Mouse (Mus musculus) heart, postnatal 4 days (tissue): ENCODE measurements around the gene Nrip2. TPM values are rescaled to one million over a fixed set of nuclear protein-coding genes. Genes with fewer than 3 reads are reported as not detected.

Experiments used
- DNase-seq: peaks from one replicate; pipeline ENCODE4 v3.0.0; 2021
- total RNA-seq, 2 experiments: library from RNA; stranded (reverse); gene quantifications; 2 replicates each; pipeline ENCODE4 v1.2.3; 2021

The Nrip2 gene
- total RNA-seq, 2 experiments from 2014 or later: 1.5 to 1.8 TPM

DNA sequence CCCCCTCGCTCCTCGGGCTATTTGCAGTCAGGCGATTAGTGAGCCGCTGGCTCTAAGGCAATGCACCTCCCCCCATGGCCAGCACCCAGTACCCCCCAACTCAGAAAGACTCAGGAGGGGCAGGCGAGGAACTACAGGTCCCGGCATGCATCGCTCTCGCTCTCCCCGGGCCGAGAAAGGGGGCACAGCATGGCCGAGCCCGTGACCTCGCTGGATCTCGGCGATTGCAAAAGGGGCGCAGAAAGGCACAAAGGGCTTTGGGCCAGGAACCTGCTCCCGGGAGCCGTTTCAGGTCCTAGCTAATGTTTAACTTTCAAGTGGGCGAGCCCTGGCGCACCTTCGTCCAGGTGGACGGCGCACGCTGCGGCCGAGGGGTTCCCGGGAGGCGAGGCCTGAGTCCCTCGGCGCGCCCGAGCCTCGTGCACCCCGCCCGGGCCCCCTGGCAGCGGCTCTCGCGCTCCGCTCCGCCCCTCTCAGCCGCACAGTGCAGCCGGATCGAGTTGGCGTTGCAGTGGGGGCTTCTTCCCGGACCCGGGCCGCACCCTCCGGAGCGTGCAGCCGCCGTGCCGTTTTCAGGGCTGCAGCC, 38.7 kb downstream of the Nrip2 start:
- peak; percentile 67 for DNase-seq

DNA sequence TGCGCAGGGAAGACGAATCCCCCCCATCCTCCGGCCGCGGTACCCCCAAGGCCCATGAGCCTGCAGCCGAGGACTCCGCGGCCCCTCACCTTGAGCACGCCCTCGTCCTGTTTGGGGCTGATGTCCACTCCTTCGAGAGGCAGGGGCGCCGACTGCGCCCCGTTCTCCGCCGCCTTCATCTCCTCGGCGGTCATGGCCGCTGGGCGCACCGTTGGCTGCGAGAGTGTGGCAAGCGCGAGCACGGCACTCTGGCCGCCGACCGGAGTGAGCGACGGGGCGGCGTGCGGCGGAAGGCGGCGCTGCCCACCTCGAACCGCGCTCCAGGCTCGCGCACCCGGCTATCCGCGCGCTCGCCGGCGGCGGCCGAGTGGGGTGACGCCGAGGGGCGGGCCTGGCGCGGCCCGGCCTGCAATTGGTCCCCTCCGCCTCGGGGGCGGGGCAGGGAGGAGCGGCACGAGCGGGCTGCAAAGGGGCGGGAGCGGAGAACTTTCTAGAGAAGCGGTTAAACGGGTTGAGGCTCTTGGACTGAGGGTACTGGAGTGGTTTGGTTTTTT, 39.3 kb downstream of the Nrip2 start, which contains the start of gene Fkbp4:
Fkbp4 (minus strand) TSS at position 361 of the 554 bp plus-strand sequence.
- DNase-seq: peak; percentile 94

DNA sequence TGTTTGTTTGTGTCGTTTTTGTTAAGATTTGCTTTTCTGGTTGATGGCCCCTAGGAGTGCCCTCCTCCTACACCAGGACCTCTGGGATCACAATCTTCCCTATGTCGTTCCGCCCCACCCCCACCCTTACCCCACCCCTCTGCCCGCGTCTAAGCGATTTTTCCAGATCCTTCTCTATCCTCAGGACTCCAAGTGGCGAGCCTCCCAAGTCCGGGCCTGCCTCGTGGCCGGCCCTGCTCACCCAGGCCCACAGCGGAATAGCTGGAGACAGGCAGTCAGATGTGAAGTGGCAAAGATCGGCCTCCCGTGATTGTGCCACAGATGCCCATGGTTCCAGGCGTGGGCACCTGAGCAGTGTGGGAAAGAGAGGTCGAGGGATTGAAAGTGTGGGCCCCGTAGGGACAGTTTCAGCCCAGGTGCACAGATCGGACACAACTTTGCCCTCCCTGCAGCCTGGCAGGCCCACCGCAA, 39.8 kb downstream of the Nrip2 start:
- no peak for DNase-seq

DNA sequence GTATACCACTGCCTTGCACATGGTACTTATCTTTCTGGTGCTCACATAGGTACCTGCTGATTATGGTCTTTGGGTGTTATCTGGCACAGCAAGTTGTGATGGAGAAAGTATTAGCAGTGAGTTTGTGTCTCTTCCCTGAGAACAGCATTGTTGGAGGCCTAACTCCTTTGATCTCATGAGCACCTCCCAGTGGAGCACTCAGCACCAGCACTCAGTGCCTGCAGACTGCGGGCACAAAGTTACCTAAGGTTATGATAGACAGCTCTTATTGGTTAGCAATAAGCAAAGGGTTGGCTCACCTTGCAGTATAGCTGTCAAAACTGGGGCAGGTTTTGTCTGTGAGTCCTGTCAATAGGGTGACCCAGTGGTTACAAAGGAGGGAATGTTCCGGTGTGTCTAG, 41.1 kb downstream of the Nrip2 start:
- DNase-seq: no peak

DNA sequence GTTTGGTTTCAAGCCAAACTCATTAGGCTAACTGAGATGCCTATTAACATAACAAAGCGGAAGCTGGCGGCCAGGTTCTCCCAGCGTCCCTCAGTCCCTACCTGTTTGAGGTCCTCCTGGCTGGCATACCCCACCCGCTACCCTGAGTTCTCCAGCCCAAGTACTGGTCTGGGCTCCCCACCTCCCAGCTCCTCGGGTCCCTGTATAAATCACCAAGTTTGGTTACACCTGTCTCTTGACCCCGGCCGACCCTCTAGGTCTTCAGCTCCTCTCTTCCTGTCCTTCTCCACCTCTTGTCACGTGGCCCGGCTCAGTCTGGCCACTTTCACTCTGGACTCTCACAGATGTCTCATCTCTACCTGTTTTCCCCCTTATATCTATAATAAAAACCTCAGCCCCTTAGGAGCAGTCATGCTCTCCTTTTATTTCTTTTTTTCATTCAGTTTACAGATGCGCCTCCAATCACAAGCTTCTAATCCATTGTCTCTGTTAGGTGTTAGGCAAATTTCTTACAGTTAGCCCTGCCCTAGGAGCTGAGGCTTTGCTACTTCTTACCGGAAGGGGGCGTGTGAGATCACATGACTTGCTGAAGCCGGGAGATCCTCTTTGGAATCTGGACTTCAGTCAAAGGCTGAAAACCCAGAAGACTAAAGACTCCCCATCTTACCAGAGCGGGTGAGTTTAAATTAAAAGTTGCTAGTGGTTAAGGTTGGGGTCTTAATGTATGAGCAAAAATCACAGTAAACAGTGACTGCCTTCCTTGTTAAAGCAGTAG, 46.9 kb downstream of the Nrip2 start:
- DNase-seq: peak; percentile 75

DNA sequence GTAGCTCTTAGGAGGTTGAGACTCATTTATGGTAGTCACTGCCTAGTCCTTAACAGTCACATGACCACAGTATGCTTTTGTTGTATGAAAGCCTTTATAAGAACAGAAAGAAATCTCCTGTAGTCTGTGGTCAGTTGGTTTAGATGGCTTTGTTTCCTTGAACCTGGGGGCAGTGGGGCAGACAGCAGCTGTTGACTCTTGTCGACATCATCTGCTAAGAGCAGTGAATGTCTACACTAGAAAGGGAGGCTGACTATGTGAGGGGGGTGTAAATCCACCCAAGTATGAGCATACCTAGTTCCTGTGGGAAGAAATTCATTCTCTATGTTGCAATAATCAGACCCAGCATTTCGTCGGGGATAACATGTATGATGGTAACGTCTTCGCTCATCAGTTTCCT, 48.0 kb downstream of the Nrip2 start:
- no peak for DNase-seq

DNA sequence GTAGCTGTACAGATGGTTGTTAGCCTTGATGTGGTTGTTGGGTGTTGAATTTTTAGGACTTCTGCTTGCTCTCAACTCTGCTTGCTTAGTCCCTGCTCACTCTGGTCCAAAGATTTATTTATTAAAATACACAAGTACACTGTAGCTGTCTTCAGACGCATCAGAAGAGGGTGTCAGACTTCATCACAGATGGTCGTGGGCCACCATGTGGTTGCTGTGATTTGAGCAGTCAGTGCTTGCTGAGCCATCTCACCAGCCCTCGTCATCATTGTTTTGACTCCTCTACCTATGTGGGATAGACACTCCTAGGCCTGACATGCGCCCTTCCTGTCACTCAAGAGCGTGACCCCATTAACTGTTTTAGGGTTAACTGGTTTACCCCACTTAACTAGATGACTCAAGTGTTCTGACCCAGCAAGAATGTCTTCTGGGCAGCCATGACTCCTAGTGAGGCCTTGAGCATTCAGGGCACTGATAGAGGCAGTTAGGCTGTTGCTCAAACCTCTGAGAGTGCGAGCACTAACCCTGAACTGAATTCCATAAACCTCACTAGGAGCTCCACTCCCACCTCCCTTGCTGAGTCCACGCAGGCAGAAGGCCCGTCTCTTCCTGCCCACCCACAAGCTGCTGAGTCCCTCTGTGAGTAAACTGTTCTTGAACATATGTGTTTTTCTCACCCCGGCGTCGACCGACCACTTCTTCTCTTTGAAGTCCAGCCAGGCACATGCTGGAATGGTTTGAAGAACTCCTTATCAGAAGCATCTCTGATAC, 56.9 kb downstream of the Nrip2 start:
- no peak for DNase-seq

DNA sequence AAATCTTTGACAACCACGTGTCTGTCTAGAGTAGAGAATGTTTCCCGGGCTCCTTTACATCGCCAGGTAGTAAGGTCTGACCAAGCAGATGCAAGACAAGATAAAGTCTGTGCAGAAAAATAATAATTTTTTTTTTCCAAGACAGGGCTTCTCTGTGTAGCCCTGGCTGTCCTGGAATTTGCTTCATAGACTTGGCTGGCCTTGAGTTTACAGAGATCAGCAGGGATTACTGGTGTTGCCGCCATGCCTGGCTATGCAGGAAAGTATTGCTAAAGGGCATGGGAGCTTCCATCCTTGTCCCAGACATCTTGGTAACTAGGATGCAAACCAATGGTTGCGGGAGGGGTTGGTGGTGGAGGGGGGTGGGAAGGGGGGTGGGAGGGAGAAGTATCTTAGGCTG, 58.1 kb downstream of the Nrip2 start:
- no peak for DNase-seq

DNA sequence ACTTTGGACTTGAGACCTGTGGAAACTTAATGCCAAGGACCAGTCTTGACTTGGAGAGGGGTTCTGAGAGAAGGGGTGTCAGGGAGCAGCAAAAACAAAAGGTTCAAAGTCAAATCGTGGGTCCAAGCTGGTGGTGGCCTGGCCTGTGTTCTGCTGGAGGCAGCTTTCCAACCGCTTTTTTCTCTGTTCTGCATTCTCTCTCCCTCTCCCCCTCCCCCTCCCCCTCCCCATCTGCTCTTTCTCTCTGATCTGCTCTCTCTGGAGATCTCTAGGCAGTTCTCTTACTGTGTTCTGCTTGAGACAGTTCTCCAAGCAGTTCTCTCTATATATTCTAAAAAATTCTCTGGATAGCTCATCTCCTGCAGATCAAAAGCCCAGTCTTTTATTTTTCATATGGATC, 61.2 kb downstream of the Nrip2 start:
- DNase-seq: no peak

DNA sequence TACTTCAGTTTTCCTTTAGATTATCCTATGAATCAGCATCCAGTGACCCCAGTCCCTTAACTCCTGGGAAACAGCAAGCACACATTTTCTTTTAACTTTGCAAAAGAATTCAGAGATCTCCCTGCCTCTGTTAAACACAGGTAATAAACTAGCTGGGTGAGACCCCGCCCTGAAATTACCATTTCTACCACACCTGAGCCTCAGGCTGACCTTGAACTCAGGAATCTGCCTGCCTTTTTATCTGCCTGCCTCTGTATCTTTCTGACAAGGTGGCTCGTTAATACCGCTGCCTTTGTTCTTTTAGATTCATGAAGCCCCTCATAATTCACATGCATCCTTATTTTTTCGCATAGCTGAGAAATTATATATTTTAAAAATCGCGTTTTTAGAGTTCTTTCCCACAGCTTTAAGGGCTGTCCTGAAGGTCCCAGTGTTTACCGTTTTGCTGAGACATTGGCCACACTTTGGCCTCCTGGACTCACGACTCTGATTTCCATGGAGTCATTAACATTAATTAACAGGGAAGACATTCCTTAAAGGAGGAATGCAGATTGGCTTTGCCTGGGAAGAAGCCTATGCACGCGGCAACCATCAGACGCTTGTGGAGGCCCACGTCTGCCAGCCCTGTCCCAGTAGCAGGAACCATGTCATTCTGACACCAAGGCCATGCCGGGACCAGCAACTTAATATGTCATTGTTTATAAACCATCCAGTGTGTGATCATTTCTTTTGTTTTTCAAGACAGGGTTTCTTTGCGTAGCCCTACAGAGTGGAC, 61.8 kb downstream of the Nrip2 start:
- no peak for DNase-seq

DNA sequence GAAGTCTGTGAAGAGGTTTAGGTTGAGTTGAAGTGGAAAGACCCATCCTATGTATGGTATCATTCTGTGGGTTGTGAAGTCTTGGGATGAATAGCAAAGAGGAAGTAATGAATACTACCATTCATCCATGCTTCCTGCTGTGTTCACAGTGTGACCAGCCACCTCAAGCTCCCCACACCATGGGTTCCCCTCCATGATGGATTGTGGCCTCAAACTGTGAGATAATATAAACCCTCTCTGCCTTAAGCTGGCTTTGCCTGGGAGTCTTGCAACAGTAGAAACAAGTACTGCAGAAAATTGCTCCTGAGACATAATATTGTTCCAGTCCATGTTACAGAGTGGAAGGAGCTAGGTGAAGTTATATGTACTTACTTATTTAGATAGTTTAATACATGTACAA, 62.5 kb downstream of the Nrip2 start:
- DNase-seq: no peak

DNA sequence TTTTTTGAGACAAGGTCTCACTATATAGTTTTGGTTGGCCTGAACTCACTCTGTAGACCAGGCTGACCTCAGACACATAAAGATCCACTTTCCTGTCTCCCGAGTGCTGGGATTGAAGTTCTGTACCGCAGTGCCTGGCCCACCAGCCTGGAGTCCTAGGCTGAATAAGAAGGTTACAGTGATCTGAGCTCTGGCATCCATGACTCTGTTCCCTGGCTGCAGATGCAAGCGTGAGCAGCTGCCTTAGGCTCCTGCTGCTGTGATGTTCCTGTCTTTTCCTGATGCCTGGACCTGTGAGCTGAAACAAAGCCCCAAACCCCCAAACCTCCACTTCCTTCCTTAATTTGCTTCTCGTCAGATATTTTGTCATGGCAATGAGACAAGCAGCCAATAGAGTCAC, 65.9 kb downstream of the Nrip2 start:
- DNase-seq: no peak

Other genes starting within 250 kb of the Nrip2 start
- 1 to 10 TPM; 6.2 to 6.9 TPM for gene Tead4, start 98.5 kb upstream of the Nrip2 start, total RNA-seq
- gene Tulp3, start 43.4 kb upstream of the Nrip2 start, total RNA-seq: 10 to 100 TPM; 10.9 to 11.4 TPM
- 10 to 100 TPM; 25.7 to 26.8 TPM for gene Rhno1, start 36.4 kb upstream of the Nrip2 start, total RNA-seq
- 10 to 100 TPM; 42.0 to 48.9 TPM for gene Foxm1, start 36.3 kb upstream of the Nrip2 start, total RNA-seq
- not detected for gene Tex52, start 23.8 kb upstream of the Nrip2 start, total RNA-seq
- not detected for gene Gm44596, start 23.8 kb upstream of the Nrip2 start, total RNA-seq
- gene Itfg2, start 25.6 kb downstream of the Nrip2 start, total RNA-seq: 10 to 100 TPM; 27.8 to 34.2 TPM
- gene Fkbp4, start 39.4 kb downstream of the Nrip2 start, total RNA-seq: 100 to 1,000 TPM; 199 to 200 TPM
- 1 to 10 TPM; 1.1 to 2.9 TPM for gene Pzp, start 127.4 kb downstream of the Nrip2 start, total RNA-seq
- gene A2ml1, start 182.3 kb downstream of the Nrip2 start, total RNA-seq: under 1 TPM in 1 of 2 experiments, not detected in 1; 0.11 TPM
- not detected for gene Klrb1a, start 224.2 kb downstream of the Nrip2 start, total RNA-seq